Mouse (Mus musculus): ENCODE data around the gene Plac9b.
"Not testable (repeated sequence)": the region's sequence is repeated elsewhere in the genome, so short reads cannot be mapped to it uniquely, and the experiment has no call there.

The Plac9b gene

DNA sequence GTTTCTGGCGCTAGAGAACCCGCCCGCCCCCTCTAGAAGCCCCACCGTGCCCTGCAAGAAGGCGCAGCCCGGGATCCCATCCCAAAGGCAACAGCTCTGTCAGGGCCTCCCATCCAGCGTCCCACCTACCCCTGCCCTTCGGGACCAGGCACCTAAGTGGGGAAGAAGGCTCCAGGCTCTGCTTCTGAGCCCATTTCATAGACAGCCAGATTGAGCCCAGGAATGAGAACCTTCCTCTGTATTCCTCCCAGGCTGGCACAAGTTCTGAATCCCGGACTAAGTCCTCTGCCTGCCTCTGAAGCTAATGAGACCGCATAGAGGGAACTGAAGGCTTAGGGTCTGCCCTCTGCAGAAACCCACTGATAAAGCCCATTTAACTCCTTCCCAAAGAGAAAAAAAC is at the start of gene Plac9b:
Plac9b (minus strand) TSS at position 101 of the 400 bp plus-strand sequence.
- not testable (repeated sequence) for DNase-seq (ENCODE audit: low read depth)

DNA sequence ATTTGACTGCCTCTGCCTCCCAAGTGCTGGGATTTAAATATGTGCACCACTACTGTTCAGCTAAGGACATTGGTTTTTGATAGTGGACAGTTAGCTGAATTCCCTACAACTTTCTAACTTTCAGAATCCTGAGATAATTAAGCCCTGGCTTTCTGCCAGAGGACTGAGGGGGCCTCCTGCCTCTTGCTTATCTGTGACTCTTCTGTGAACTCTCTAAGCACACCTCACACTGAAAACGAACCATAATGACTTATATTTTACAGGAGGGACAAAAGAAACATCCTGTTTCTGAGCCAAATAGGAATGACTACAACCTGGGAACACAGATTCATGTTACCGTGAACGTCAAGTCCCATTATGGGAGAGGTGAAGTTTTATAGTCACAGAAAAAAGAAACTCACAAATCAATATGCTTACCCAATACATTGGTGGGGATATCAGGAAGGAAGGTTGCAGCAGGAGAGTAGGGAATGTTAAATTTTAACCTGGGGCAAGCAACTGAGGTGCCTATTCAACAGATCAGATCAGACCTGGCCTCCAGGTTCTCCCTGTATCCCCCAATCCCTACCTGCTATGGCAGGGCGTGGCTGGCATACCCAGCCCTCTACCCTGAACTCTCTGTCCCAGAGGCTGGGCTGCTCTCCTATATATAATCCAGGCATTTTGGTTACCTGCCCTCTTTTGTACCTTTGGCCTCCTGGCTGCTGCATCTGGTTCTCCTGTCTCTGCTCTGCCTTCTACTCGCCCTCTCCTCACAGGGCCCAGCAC is 34.1 kb upstream of the Plac9b start:
- DNase-seq (ENCODE audit: low read depth): not testable (repeated sequence)

DNA sequence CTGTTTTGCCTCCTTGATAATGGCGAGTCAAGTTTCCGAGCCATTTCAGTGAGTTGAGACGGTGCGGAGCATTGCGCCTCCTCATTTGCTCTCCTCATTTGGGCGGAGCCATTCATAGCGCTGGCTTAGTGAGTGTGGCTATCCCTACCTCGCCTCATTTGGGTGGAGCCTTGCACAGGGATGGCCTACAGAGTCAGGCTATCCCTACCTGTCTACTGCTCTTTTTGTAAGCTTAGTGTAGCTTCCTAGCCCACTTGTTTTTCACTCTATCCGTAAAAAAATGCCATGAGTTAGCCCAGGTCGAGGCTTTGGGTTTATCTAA is 24.6 kb upstream of the Plac9b start, which contains the start of gene Tmem254b:
Tmem254b (minus strand) TSS at position 116 of the 322 bp plus-strand sequence.
- DNase-seq (ENCODE audit: low read depth): not testable (repeated sequence)

DNA sequence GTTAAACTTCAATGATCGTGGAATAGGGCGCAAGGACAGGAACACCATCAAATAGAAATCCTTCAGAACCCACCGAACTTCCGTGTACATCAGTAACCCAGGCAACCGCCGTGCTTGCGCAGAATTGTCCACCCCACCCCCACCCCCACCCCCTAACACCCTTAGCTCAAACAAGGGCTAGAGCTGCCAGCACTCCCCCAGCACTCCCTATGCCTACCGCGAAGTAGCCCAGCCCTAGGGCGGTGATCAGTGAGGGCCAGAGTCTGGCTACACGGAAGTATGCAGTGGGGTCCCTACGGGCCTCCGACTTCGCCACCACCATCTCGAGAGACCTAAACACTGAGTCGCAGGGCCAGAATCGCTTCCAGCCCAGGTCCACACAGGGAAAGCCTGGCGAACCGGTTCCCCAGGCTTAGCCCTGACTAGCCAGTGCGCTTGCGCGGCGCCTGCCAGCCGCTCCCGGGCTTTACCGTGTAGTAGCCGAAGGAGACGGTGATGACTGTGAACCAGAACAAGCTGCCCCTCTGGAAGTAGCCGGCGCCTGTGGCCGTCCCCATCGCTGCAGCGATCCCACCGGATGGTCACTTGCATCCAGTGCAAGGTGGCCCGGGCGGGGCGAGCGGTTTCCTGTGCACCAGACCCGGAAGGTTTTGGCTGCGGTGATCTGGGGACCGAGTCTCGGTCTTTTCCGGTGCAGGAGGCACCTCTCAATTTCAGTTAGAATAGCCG is 24.1 kb upstream of the Plac9b start:
- DNase-seq (ENCODE audit: low read depth): not testable (repeated sequence)

DNA sequence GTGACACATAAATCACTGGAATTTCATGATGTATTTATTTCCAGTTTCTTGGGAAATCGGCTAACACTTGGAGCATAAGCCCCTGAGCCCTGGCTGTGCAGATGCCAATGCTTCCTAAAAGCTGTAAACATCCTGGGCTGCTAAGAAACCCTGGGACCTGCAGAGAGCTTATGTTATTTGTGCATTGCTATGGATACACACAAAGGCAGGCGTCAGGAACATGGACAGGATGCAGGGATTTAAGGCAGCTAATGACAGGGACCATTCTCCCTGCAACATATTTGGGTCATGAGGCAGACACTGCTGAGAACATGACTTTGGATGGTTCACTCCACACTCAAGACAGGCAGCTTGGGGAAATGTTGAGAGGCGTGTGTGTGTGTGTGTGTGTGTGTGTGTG is 15.6 kb upstream of the Plac9b start:
- not testable (repeated sequence) for DNase-seq (ENCODE audit: low read depth)

DNA sequence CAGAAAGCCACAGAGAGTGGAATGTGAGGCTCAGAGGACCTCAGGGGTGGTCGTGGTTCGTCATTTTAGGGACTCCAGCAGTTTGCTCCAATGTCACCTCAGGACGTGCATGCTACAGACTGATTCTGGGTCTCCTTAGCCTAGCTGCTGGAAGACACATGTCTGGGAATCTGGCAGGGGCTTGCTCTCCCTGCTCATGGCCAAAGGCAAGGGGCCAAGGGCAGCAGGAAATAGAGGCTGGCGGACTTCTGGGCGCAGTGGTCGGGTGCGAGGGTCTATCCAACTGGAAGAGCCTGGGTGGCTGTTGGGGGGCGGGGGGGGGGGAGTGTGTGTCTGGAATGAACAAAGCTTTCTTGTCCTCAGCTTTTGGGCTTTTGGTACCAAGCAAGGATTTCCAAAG is 6.1 kb upstream of the Plac9b start:
- not testable (repeated sequence) for DNase-seq (ENCODE audit: low read depth)

DNA sequence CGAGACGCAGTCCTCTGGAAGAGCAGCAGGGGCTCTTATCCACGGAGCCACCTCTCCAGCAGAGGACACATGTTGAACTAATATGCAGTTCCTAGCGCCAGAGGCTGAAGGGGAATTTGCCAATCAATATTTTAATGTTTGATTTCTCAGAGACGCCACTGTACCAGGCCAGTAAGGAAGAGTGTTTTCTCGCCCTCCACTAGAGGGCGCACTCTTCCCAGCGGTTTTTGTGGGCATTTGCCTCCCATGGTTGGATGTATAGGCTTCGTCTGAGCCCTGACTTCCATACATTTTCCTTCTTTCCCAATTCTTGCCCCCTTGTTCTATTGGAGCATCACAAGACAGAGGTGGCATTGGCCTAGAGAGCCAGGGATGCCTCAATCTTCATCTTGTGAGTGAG is 4.4 kb upstream of the Plac9b start:
- not testable (repeated sequence) for DNase-seq (ENCODE audit: low read depth)

DNA sequence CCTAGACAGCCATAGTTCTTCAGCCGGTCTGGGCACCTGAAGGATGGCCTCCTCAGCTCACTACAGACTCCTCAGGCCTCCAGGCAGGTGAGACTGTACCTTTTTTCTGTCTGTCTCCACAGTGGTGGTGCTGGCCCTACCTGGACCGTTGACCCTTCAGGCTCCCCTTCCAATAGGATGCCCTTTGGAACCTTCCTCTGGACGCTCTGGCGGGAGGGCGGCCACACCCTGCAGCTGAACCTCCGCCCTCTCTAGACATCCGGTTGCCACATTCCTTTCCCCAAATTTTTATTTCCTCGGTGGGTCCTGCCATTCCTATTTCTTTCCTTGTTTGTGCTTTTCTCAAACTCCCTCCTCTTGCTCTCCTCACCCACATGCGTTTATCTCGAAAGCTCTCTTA is 620 bp downstream of the Plac9b start:
- not testable (repeated sequence) for DNase-seq (ENCODE audit: low read depth)

DNA sequence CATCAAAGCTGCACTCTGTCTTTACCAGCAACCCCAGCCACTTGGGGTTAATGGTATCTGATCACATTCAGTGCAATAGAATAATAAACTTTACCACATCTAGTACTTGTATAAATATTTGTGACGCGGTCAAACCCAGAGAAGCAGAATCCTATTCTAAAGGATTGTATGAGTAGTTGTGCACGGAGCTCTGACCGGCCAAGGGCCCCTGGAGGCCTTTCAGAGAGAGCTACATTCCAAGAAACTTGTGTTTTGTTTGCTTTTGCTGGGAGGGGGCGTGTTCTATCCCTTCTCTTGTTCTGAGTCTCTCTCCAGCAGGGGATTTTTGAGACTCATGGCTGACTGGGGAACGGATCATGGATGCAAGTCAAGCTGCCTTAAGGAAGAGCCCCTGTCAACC is 7.3 kb downstream of the Plac9b start:
- DNase-seq (ENCODE audit: low read depth): not testable (repeated sequence)

DNA sequence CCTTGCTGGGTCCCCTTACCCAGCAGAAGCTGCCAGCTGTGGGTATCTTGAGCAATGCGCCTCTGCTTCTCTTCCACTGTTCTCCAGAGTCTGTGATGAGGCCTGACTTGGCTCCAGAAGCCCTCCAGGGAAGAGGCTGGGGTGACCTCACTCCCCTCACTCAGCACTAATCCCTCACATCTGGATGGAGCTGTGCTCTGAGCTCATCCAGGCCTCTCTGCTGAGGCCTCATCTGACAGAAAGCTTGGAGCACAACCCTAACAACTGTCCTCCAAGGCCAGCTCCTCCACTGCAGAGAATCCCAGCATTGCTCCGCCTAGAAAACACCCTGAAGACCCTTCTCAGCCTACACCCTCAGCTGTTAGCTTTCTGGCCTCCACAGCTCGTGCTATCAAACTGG is 8.3 kb downstream of the Plac9b start:
- not testable (repeated sequence) for DNase-seq (ENCODE audit: low read depth)

DNA sequence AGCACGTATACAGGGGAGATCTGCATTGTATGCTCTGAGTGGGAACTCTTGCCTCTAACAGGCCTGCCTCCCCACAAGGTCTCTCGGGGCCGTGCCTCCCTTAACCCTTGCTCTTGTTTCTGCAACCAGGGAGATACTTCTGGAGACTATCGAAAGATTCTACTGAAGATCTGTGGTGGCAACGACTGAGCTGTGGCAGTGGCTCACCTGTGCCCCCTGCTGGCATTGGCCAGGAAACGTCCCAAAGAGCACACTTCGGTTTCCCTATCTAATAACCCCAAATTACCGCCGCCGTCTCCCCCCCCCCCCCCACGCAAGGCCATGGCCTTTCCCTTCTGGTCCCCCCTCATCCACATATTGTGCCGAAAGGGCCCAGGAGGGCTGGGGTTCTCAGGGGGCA is 17.0 kb downstream of the Plac9b start:
- DNase-seq (ENCODE audit: low read depth): not testable (repeated sequence)

DNA sequence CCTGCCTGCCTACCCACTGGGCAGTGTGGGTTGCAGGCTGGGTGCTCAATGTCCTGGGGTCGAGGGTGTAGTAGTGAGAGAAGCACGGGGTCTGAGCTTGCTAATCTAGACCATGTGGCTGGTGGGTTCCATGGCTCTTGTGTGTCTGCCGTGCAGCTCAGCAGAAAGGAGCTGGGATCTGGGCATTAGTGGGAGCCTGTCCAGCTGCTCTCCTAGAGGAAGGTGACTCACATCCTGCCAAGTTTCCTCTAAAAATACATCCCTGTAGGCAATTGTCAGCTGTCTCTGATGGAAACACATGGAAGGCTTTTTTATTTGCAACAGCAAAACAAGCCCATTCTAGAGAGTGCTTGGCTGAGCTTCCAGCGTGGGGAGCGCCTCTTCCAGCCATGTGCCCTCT is 19.9 kb downstream of the Plac9b start:
- not testable (repeated sequence) for DNase-seq (ENCODE audit: low read depth)

DNA sequence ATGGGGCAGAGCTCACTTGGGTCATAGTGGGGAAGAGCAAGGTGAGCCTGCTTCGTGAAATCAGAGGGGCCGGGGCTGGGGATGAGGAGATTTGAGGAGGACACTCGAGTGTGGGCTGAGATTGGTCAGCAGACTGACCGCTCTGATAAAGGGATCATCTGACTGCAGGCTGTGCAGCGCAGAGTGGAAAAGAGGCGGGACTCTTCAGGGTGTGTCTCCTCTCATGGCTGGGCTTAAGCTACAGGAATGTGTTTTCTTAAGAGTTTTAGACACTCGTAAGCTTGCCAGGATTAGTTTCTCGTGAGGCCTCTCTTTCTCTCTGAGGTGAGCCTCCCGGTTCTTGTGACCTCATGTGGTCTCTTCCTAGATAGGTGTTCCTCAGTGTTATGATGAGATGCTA is 21.1 kb downstream of the Plac9b start:
- not testable (repeated sequence) for DNase-seq (ENCODE audit: low read depth)

DNA sequence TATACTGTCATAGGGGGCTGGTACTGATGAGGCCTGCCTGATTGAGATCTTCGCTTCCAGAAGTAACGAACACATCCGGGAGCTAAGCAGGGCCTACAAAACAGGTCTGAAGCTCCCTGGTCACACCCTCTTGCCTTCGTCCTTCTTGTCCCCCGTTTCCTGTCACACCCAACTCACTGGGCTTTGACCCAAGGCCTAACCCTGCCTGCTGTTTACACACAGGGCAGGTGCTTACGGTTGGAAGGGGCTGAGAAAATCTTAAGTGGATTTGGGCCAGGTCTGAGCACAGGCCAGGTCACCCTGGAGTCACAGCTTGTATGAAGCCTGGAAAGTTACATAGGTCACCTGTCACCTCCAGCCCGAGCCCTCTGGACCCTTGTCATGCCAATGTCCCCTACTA is 26.2 kb downstream of the Plac9b start:
- DNase-seq (ENCODE audit: low read depth): not testable (repeated sequence)

DNA sequence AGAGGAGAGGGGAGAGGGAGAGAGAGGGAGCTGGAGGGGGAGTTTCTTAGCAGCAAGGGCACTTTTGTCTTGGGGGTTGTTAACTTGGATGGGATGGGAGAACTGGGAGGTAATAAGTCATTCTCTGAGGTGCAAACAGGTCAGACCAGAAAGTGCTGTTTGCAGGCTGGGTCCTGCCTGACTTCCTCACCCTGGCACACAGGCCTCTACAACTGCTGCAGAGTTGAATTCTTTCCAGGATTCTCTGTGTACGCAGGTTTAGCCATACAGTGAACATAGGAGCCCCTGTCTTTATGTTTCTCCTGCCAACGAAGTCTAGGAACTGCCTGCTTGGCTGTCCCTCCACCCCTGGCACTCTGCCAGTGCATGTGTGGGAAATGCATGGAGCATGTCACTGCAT is 35.2 kb downstream of the Plac9b start:
- not testable (repeated sequence) for DNase-seq (ENCODE audit: low read depth)

DNA sequence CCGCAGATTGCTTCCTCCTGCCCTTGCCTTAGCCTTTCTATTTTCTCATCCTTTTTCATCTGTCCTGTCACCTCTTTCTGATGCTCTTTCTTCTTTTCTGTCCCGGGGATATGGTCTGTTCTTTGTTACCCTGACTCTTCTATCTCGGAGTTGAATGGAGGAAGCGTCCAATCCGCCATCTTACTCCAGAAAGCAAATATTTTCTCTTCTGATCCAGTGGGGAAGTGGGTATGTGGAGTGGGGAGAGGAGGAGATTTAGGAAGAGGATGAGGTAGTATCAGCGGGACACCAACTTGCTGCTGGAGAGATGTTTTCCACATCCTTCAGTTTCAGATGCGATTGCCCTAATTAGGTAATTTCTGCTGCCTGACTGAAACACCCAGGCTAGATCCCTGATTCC is 63.2 kb downstream of the Plac9b start:
- not testable (repeated sequence) for DNase-seq (ENCODE audit: low read depth)

DNA sequence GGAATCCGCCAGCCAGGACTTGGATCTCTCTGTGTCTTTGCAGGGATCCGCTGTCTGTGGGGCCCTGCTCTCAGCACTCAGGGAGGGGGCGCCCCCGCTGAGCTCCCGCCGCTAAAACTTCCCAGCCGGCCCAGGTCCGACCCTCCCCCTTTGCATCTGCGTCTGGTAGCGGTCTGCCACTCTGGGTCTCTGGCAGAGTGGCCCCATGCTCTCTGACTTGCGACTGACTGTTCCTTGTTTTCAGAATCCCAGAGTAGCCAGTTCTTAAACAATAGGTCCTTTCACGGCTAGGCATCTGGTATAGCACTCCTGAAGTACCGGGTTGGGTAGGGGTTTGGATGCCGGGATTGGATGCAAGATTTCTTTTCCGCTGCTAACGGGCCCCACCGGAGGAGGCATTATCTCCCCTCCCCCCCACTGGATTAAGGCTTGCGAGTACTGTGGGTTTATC is 63.7 kb downstream of the Plac9b start:
- DNase-seq (ENCODE audit: low read depth): not testable (repeated sequence)

DNA sequence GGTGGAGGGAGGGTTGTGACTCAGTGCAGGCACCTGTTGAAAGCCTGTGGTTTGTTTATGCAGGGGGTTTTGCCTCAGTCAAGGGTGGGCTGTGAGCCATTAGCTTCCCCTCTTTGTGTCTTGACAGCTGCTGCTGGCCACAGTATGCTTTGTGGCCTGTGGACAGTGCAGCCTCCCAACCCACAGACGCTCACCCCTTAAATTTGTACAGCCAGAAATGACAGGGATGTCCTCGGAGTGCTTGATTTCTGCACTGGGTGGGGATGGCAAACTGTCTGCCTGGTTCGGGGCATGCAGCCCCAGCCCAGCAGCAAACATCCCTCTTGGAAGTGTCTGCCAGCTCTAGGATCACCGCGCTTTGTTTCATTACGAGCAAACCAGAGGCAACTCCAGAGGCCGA is 64.1 kb downstream of the Plac9b start, which contains the start of gene Duxbl2:
Duxbl2 (plus strand) TSS at position 200 of the 400 bp plus-strand sequence.
- not testable (repeated sequence) for DNase-seq (ENCODE audit: low read depth)

Data from NIH3T3 (cell line).